Mouse (Mus musculus) liver, embryonic 15.5 days (tissue): ENCODE results near the gene Tmem219. TPM values are rescaled to one million over a fixed set of nuclear protein-coding genes. Genes with fewer than 3 reads are reported as not detected.

Experiments used
- ATAC-seq: fragments of 200-750 bp; cut with Nextera tagmentation; 2 replicates; pipeline ENCODE4 v1.8.0; 2017; ENCODE audit warnings: moderate number of reproducible peaks, mild to moderate bottlenecking, moderate library complexity; ENCODE audit not compliant: insufficient read depth
- H3K27ac ChIP-seq: fragments of 300-500 bp; sonication (generic); replicated peaks from 2 replicates; pipeline ENCODE4 v1.5.1; 2015; ENCODE audit warnings: mild to moderate bottlenecking, inconsistent platforms
- H3K27me3 ChIP-seq: fragments of 300-500 bp; sonication (generic); 2 replicates; pipeline ENCODE4 v1.6.1; 2015; ENCODE audit warnings: mild to moderate bottlenecking, inconsistent platforms
- H3K36me3 ChIP-seq: fragments of 300-500 bp; sonication (generic); replicated peaks from 2 replicates; pipeline ENCODE4 v1.6.1; 2015; ENCODE audit warnings: moderate library complexity, mild to moderate bottlenecking, inconsistent platforms
- H3K4me1 ChIP-seq: fragments of 300-500 bp; sonication (generic); replicated peaks from 2 replicates; pipeline ENCODE4 v1.6.1; 2015; ENCODE audit warnings: inconsistent platforms
- H3K4me2 ChIP-seq: fragments of 300-500 bp; sonication (generic); 2 replicates; pipeline ENCODE4 v1.6.1; 2015; ENCODE audit warnings: moderate library complexity, mild to moderate bottlenecking, inconsistent platforms
- H3K4me3 ChIP-seq: fragments of 300-500 bp; sonication (generic); replicated peaks from 2 replicates; pipeline ENCODE4 v1.5.1; 2015; ENCODE audit warnings: mild to moderate bottlenecking, inconsistent platforms
- H3K9ac ChIP-seq: fragments of 300-500 bp; sonication (generic); 2 replicates; pipeline ENCODE4 v1.6.1; 2015; ENCODE audit warnings: moderate library complexity, mild to moderate bottlenecking, inconsistent platforms
- H3K9me3 ChIP-seq: fragments of 300-500 bp; sonication (generic); replicated peaks from 2 replicates; pipeline ENCODE4 v1.6.1; 2016; ENCODE audit warnings: inconsistent platforms
- WGBS: fragments of 180-500 bp; shearing (Covaris S2); methylation state at CpG from one replicate; pipeline ENCODE4 v1.1.7; 2015; ENCODE audit warnings: mixed read lengths; ENCODE audit not compliant: insufficient replicate concordance; 5-methylcytosine and 5-hydroxymethylcytosine counted together
- polyA plus RNA-seq: library from polyadenylated mRNA; unstranded; fragments of >200 nt; fragmentation: Nextera tagmentation; extraction: Ambion mirVana; gene quantifications from 2 replicates; pipeline ENCODE4 v1.2.1, GENCODE M21; 2015

The Tmem219 gene
- polyA plus RNA-seq, 1 experiment from 2014 or later, result 17.0 TPM

DNA sequence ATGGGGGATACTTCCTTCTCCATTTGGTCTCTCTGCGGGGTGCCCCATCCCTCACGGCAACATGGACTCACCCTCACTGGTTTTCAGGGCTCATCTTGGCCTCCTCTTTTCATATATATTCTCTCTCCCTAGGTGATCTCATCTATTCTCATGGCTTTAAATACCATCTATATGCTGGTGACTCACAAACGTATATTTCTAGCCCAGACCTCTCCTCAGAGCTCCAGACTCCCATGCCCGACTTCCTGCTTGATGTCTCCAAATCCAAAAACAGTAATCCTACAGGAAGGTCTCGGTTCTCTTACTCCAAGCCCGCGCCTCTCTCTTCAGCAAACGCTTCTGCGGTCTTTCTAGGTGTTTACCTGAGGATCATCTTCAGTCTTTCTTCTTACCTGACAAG lies 79.4 kb downstream of the Tmem219 start:
- H3K4me1 ChIP-seq, result peaks cover 2% of the 10 kb centered on the region
- H3K9ac ChIP-seq, result no peak overlapping the region
- H3K4me2 ChIP-seq, result no peak overlapping the region
- H3K9me3 ChIP-seq, result no peaks in the 10 kb centered on the region
- H3K4me3 ChIP-seq, result no peak overlapping the region
- H3K27me3 ChIP-seq, result peaks cover 47% of the 10 kb centered on the region
- no peaks in the 10 kb centered on the region for H3K36me3 ChIP-seq
- ATAC-seq, result no peak
- 60% methylated on average over 9 of the region's 9 CpGs for WGBS
- H3K27ac ChIP-seq, result no peak overlapping the region

Other genes starting within 250 kb of the Tmem219 start
- gene Sult1a1, start 246.5 kb downstream of the Tmem219 start, polyA plus RNA-seq, result 37.8 and 52.1 TPM in 2 replicates
- 71.8 and 82.7 TPM in 2 replicates for gene Bola2, start 227.5 kb downstream of the Tmem219 start, polyA plus RNA-seq
- gene Slx1b, start 227.1 kb downstream of the Tmem219 start, polyA plus RNA-seq, result 3.0 TPM in 2 replicates
- gene Coro1a, start 215.1 kb downstream of the Tmem219 start, polyA plus RNA-seq, result 109 and 118 TPM in 2 replicates
- 20.0 and 23.5 TPM in 2 replicates for gene Mapk3, start 163.3 kb downstream of the Tmem219 start, polyA plus RNA-seq
- gene Gdpd3, start 156.6 kb downstream of the Tmem219 start, polyA plus RNA-seq, result 0.74 and 0.84 TPM in 2 replicates
- 103 and 119 TPM in 2 replicates for gene Ypel3, start 146.0 kb downstream of the Tmem219 start, polyA plus RNA-seq
- 0.50 and 0.79 TPM in 2 replicates for gene Tbx6, start 141.4 kb downstream of the Tmem219 start, polyA plus RNA-seq
- 107 and 113 TPM in 2 replicates for gene Ppp4c, start 130.4 kb downstream of the Tmem219 start, polyA plus RNA-seq
- gene Fam57b, start 125.2 kb downstream of the Tmem219 start, polyA plus RNA-seq, result not detected in 2 replicates
- not detected in 2 replicates for gene 4930451I11Rik, start 91.3 kb downstream of the Tmem219 start, polyA plus RNA-seq
- 0.09 TPM in 1 of 2 replicates, not detected in the other for gene Doc2a, start 75.5 kb downstream of the Tmem219 start, polyA plus RNA-seq
- 8.6 and 13.6 TPM in 2 replicates for gene Hirip3, start 60.9 kb downstream of the Tmem219 start, polyA plus RNA-seq
- gene Ino80e, start 60.5 kb downstream of the Tmem219 start, polyA plus RNA-seq, result 29.4 and 33.9 TPM in 2 replicates
- 11.3 and 12.9 TPM in 2 replicates for gene Taok2, start 38.2 kb downstream of the Tmem219 start, polyA plus RNA-seq
- 4.1 and 5.0 TPM in 2 replicates for gene Kctd13, start 6.0 kb upstream of the Tmem219 start, polyA plus RNA-seq
- not detected in 2 replicates for gene Asphd1, start 26.7 kb upstream of the Tmem219 start, polyA plus RNA-seq
- 0.07 and 0.12 TPM in 2 replicates for gene Sez6l2, start 27.6 kb upstream of the Tmem219 start, polyA plus RNA-seq
- 44.8 and 51.7 TPM in 2 replicates for gene Cdipt, start 53.0 kb upstream of the Tmem219 start, polyA plus RNA-seq
- 0.46 and 0.63 TPM in 2 replicates for gene Cdiptos, start 53.2 kb upstream of the Tmem219 start, polyA plus RNA-seq
- gene Mvp, start 91.7 kb upstream of the Tmem219 start, polyA plus RNA-seq, result 9.2 TPM in 2 replicates
- gene Pagr1b, start 93.6 kb upstream of the Tmem219 start, polyA plus RNA-seq, result not detected in 2 replicates
- 32.8 and 39.1 TPM in 2 replicates for gene Pagr1a, start 94.4 kb upstream of the Tmem219 start, polyA plus RNA-seq
- 3.6 and 4.0 TPM in 2 replicates for gene Gm42742, start 98.2 kb upstream of the Tmem219 start, polyA plus RNA-seq
- gene Prrt2, start 98.3 kb upstream of the Tmem219 start, polyA plus RNA-seq, result 0.13 and 0.56 TPM in 2 replicates
- gene Maz, start 104.1 kb upstream of the Tmem219 start, polyA plus RNA-seq, result 38.1 and 45.7 TPM in 2 replicates
- gene Kif22, start 119.6 kb upstream of the Tmem219 start, polyA plus RNA-seq, result 108 and 111 TPM in 2 replicates
- gene Zg16, start 164.4 kb upstream of the Tmem219 start, polyA plus RNA-seq, result 0.24 and 0.33 TPM in 2 replicates
- gene AI467606, start 168.4 kb upstream of the Tmem219 start, polyA plus RNA-seq, result 8.2 and 9.5 TPM in 2 replicates
- 65.5 and 76.7 TPM in 2 replicates for gene Qprt, start 199.3 kb upstream of the Tmem219 start, polyA plus RNA-seq
- gene Spn, start 214.9 kb upstream of the Tmem219 start, polyA plus RNA-seq, result 6.7 and 6.8 TPM in 2 replicates